Mouse (Mus musculus) intestine, postnatal 0 days (tissue): Measurements from ENCODE around the gene Hnrnpul2. TPM values are rescaled to one million over a fixed set of nuclear protein-coding genes. Genes with fewer than 3 reads are reported as not detected.

ENCODE experiments used
- ATAC-seq: fragments of 200-750 bp; cut with Nextera tagmentation; 2 replicates; pipeline ENCODE4 v1.8.0; 2017; ENCODE audit warnings: mild to moderate bottlenecking, moderate TSS enrichment, moderate library complexity
- H3K27ac ChIP-seq: fragments of 300-500 bp; sonication (generic); 2 replicates; pipeline ENCODE4 v1.5.1; 2014; ENCODE audit warnings: mild to moderate bottlenecking, low read depth, low read length, moderate library complexity
- H3K27me3 ChIP-seq: fragments of 300-500 bp; sonication (generic); replicated peaks from 2 replicates; pipeline ENCODE4 v1.6.1; 2014; ENCODE audit warnings: low read length, mixed read lengths; ENCODE audit not compliant: control insufficient read depth, insufficient read depth
- H3K36me3 ChIP-seq: fragments of 300-500 bp; sonication (generic); 2 replicates; pipeline ENCODE4 v1.6.1; 2014; ENCODE audit warnings: mild to moderate bottlenecking, moderate library complexity; ENCODE audit not compliant: control insufficient read depth, insufficient read depth
- H3K4me1 ChIP-seq: fragments of 300-500 bp; sonication (generic); replicated peaks from 2 replicates; pipeline ENCODE4 v1.6.1; 2014; ENCODE audit warnings: antibody characterized with exemption, low read length, mixed read lengths; ENCODE audit not compliant: control insufficient read depth, insufficient read depth
- H3K4me2 ChIP-seq: fragments of 300-500 bp; sonication (generic); replicated peaks from 2 replicates; pipeline ENCODE4 v1.6.1; 2014; ENCODE audit warnings: low read depth, mild to moderate bottlenecking, moderate library complexity
- H3K4me3 ChIP-seq: fragments of 300-500 bp; sonication (generic); 2 replicates; pipeline ENCODE4 v1.5.1; 2014; ENCODE audit warnings: low read depth, low read length
- H3K9ac ChIP-seq: fragments of 300-500 bp; sonication (generic); 2 replicates; pipeline ENCODE4 v1.6.1; 2014; ENCODE audit warnings: mild to moderate bottlenecking, low read depth, low read length
- H3K9me3 ChIP-seq: fragments of 300-500 bp; sonication (generic); 2 replicates; pipeline ENCODE4 v1.6.1; 2016; ENCODE audit warnings: mixed run types; ENCODE audit not compliant: control insufficient read depth
- CTCF ChIP-seq: sonication (generic); IDR thresholded peaks from 2 replicates; pipeline ENCODE4 v1.5.1; 2016; ENCODE audit warnings: low read depth, mild to moderate bottlenecking, control low read depth, antibody characterized with exemption, moderate library complexity
- WGBS: fragments of 180-500 bp; shearing (Covaris S2); extraction: QIAGEN DNeasy Blood & Tissue Kit; methylation state at CpG from one replicate; pipeline ENCODE4 v1.1.7; 2014; 5-methylcytosine and 5-hydroxymethylcytosine counted together
- polyA plus RNA-seq: library from polyadenylated mRNA; unstranded; fragments of >200 nt; fragmentation: Nextera tagmentation; extraction: Ambion mirVana; gene quantifications from 2 replicates; pipeline ENCODE4 v1.2.1, GENCODE M21; 2015

Hnrnpul2 gene
- polyA plus RNA-seq, 1 experiment from 2014 or later, result 5.4 TPM

GRCm38 (mm10) chr19:8872266-8872840 is 52.5 kb downstream of the Hnrnpul2 start:
- Histone ChIP-seq H3K36me3 (peaks cover 41% of the 10 kb centered on the region), H3K4me2 (peak overlapping the region; percentile 86), H3K27ac (peak overlapping the region; percentile 87), H3K4me1 (0 out of 2 replicates have a peak, but pooled peaks cover 3% of the 10 kb centered on the region), H3K9me3 (no peaks in the 10 kb centered on the region), H3K27me3 (no peaks in the 10 kb centered on the region), H3K9ac (peak overlapping the region; percentile 89), H3K4me3 (peak overlapping the region; percentile 80)
- ATAC-seq, result no peak
- 53% methylated on average over 10 of the region's 10 CpGs for WGBS
- no peak for TF ChIP-seq CTCF

GRCm38 (mm10) chr19:8875031-8875430 is 55.2 kb downstream of the Hnrnpul2 start:
- WGBS, result 88% methylated on average over 7 of the region's 7 CpGs
- H3K27me3 ChIP-seq, result no peaks in the 10 kb centered on the region
- H3K36me3 ChIP-seq, result peaks cover 43% of the 10 kb centered on the region
- H3K4me3 ChIP-seq, result no peak overlapping the region
- no peak for TF ChIP-seq CTCF
- no peak overlapping the region for H3K9ac ChIP-seq
- H3K4me1 ChIP-seq, result 0 out of 2 replicates have a peak, but pooled peaks cover 3% of the 10 kb centered on the region
- no peak overlapping the region; the same call in 1 of the 2 replicates for H3K27ac ChIP-seq
- ATAC-seq, result no peak
- H3K4me2 ChIP-seq, result no peak overlapping the region
- no peaks in the 10 kb centered on the region for H3K9me3 ChIP-seq

- Histone ChIP-seq H3K4me2 (peak within 1 kb of the TSS; percentile 81), H3K4me3 (peak within 1 kb of the TSS; percentile 61), H3K27ac (peak within 1 kb of the TSS; percentile 55), H3K36me3 (peaks cover 20% of the 10 kb centered on the region), H3K27me3 (no peaks in the 10 kb centered on the region), H3K9ac (peak within 1 kb of the TSS; percentile 78), H3K4me1 (no peaks in the 10 kb centered on the region), H3K9me3 (no peaks in the 10 kb centered on the region)
- WGBS, result under 1% methylated on average over 42 of the region's 42 CpGs
- peak; percentile 93 for ATAC-seq
- TF ChIP-seq CTCF, result no peak
These were observed 60.7 kb downstream of the Hnrnpul2 start, which contains the start of gene Uqcc3 for GRCm38 (mm10) chr19:8880311-8881033. Gene Uqcc3, minus strand, starts transcription at chr19:8880923.

GRCm38 (mm10) chr19:8881034-8881392 is 61.2 kb downstream of the Hnrnpul2 start:
- Histone ChIP-seq H3K36me3 (peaks cover 15% of the 10 kb centered on the region), H3K27ac (no peak overlapping the region), H3K9me3 (no peaks in the 10 kb centered on the region), H3K4me3 (peak overlapping the region; percentile 61), H3K4me2 (peak overlapping the region; percentile 81), H3K4me1 (no peaks in the 10 kb centered on the region), H3K9ac (peak overlapping the region; percentile 78), H3K27me3 (no peaks in the 10 kb centered on the region)
- peak; percentile 26; the same call in 1 of the 2 replicates for ATAC-seq
- 14% methylated on average over 3 of the region's 3 CpGs for WGBS
- TF ChIP-seq CTCF, result no peak

- 75% methylated on average over 3 of the region's 3 CpGs for WGBS
- Histone ChIP-seq H3K27me3 (no peaks in the 10 kb centered on the region), H3K36me3 (no peaks in the 10 kb centered on the region), H3K4me1 (0 out of 2 replicates have a peak, but pooled peaks cover 3% of the 10 kb centered on the region), H3K4me2 (no peak within 1 kb of the TSS), H3K27ac (no peak within 1 kb of the TSS), H3K9ac (no peak within 1 kb of the TSS), H3K9me3 (no peaks in the 10 kb centered on the region), H3K4me3 (no peak within 1 kb of the TSS)
- TF ChIP-seq CTCF, result no peak
- no peak for ATAC-seq
These were observed 63.8 kb downstream of the Hnrnpul2 start, which contains the start of the genes Lbhd1 and Gm49403 for GRCm38 (mm10) chr19:8883616-8884015. Gene Lbhd1, plus strand, starts transcription at chr19:8883732. Gene Gm49403, plus strand, starts transcription at chr19:8883930.

Other genes with a start within 250 kb of the Hnrnpul2 start
- 0.05 and 0.13 TPM in 2 replicates for gene Slc22a8, start 228.8 kb upstream of the Hnrnpul2 start, polyA plus RNA-seq
- gene Slc22a6, start 202.0 kb upstream of the Hnrnpul2 start, polyA plus RNA-seq, result 0.03 and 0.10 TPM in 2 replicates
- 0.78 and 0.98 TPM in 2 replicates for gene Chrm1, start 156.2 kb upstream of the Hnrnpul2 start, polyA plus RNA-seq
- gene Slc3a2, start 96.6 kb upstream of the Hnrnpul2 start, polyA plus RNA-seq, result 237 and 283 TPM in 2 replicates
- gene Wdr74, start 84.2 kb upstream of the Hnrnpul2 start, polyA plus RNA-seq, result 32.8 and 33.4 TPM in 2 replicates
- gene 1700092M07Rik, start 79.3 kb upstream of the Hnrnpul2 start, polyA plus RNA-seq, result 0.50 and 0.56 TPM in 2 replicates
- gene Stx5a, start 78.6 kb upstream of the Hnrnpul2 start, polyA plus RNA-seq, result 83.4 and 89.2 TPM in 2 replicates
- 54.5 and 57.2 TPM in 2 replicates for gene Nxf1, start 62.9 kb upstream of the Hnrnpul2 start, polyA plus RNA-seq
- gene Tmem223, start 49.0 kb upstream of the Hnrnpul2 start, polyA plus RNA-seq, result 136 and 137 TPM in 2 replicates
- 93.5 and 97.4 TPM in 2 replicates for gene Tmem179b, start 45.5 kb upstream of the Hnrnpul2 start, polyA plus RNA-seq
- gene Taf6l, start 33.6 kb upstream of the Hnrnpul2 start, polyA plus RNA-seq, result 12.0 and 13.2 TPM in 2 replicates
- 114 and 115 TPM in 2 replicates for gene Polr2g, start 21.4 kb upstream of the Hnrnpul2 start, polyA plus RNA-seq
- gene Zbtb3, start 17.5 kb upstream of the Hnrnpul2 start, polyA plus RNA-seq, result 1.9 and 2.0 TPM in 2 replicates
- 18.2 and 19.9 TPM in 2 replicates for gene Ttc9c, start 677 bp upstream of the Hnrnpul2 start, polyA plus RNA-seq
- not detected in 2 replicates for gene AC129217.1, start 9.8 kb downstream of the Hnrnpul2 start, polyA plus RNA-seq
- gene Bscl2, start 17.5 kb downstream of the Hnrnpul2 start, polyA plus RNA-seq, result 43.2 and 47.2 TPM in 2 replicates
- 9.4 and 10.9 TPM in 2 replicates for gene Gng3, start 19.2 kb downstream of the Hnrnpul2 start, polyA plus RNA-seq
- 2.2 TPM in 2 replicates for gene Lrrn4cl, start 30.8 kb downstream of the Hnrnpul2 start, polyA plus RNA-seq
- gene Ubxn1, start 51.5 kb downstream of the Hnrnpul2 start, polyA plus RNA-seq, result 170 and 180 TPM in 2 replicates
- gene Uqcc3, start 60.9 kb downstream of the Hnrnpul2 start, polyA plus RNA-seq, result 65.4 and 67.9 TPM in 2 replicates
- gene Lbhd1, start 63.7 kb downstream of the Hnrnpul2 start, polyA plus RNA-seq, result 44.1 and 44.6 TPM in 2 replicates
- gene Gm49403, start 63.9 kb downstream of the Hnrnpul2 start, polyA plus RNA-seq, result not detected in 2 replicates
- gene 1810009A15Rik, start 68.8 kb downstream of the Hnrnpul2 start, polyA plus RNA-seq, result 54.5 and 55.6 TPM in 2 replicates
- gene Gm49416, start 68.9 kb downstream of the Hnrnpul2 start, polyA plus RNA-seq, result not detected in 2 replicates
- gene Ints5, start 73.0 kb downstream of the Hnrnpul2 start, polyA plus RNA-seq, result 14.5 and 16.1 TPM in 2 replicates
- 41.4 and 42.3 TPM in 2 replicates for gene Ganab, start 78.1 kb downstream of the Hnrnpul2 start, polyA plus RNA-seq
- gene B3gat3, start 100.4 kb downstream of the Hnrnpul2 start, polyA plus RNA-seq, result 36.6 and 37.5 TPM in 2 replicates
- 6.3 and 6.7 TPM in 2 replicates for gene Rom1, start 109.3 kb downstream of the Hnrnpul2 start, polyA plus RNA-seq
- 12.0 and 13.6 TPM in 2 replicates for gene Eml3, start 109.5 kb downstream of the Hnrnpul2 start, polyA plus RNA-seq
- gene Mta2, start 121.9 kb downstream of the Hnrnpul2 start, polyA plus RNA-seq, result 53.1 and 54.1 TPM in 2 replicates
- 10.7 and 11.1 TPM in 2 replicates for gene Tut1, start 133.8 kb downstream of the Hnrnpul2 start, polyA plus RNA-seq
- 164 and 168 TPM in 2 replicates for gene Eef1g, start 147.0 kb downstream of the Hnrnpul2 start, polyA plus RNA-seq
- gene Ahnak, start 169.3 kb downstream of the Hnrnpul2 start, polyA plus RNA-seq, result 26.2 and 30.1 TPM in 2 replicates